Mouse (Mus musculus): ENCODE results near the gene Idh1.
"Not testable (repeated sequence)": the region's sequence is repeated elsewhere in the genome, so short reads cannot be mapped to it uniquely, and the experiment has no call there.

The Idh1 gene

DNA sequence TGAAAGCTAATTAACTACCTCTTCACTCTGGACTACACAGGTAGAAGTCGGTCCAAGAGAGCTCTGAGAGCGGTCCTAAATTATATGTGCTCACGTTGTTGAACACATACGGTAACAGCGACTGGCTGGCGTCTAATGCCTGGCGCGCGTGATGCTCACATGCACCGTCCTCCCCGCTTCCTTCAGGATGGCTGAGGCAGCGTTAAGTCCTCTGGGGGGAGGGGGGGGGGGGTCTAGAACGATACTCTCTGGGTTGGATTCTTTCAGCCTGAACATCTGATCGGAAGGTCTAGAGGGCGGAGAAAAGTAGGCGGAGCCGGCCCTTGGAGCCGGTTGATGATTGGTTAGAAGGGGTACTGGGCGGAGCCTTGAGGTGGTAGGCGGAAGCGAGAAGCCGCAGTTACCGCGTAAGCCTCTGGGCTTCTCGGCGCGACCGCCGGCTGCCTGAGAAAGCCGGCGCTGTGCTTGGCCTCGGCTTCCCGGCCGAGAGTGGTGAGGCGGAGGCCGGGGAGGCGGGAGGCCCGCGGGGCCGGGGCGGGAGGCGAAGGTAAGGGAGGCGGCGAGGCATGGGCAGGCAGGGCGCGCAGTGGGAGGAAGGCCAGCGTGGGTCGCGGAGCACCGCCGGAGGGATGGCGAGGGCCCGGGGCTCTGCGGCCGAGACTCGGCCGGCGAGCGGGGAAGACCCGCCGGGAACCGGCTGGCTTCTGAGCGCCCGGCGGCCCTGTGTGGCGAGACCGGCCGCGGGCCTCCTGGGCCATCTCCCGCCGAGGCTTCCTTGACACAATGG, at the start of gene Idh1, which contains the start of gene Pikfyve:
TSS of gene Idh1 (minus strand) at position 214 of the 787 bp plus-strand sequence.
TSS of gene Pikfyve (plus strand) at position 397 of the 787 bp plus-strand sequence.
- peak; percentile 99 for DNase-seq (ENCODE audit: low read depth, low spot score)

GRCm38 (mm10) chr1:65230566-65230965, 44.3 kb upstream of the Idh1 start:
- DNase-seq (ENCODE audit: low read depth, low spot score), result no peak

DNA sequence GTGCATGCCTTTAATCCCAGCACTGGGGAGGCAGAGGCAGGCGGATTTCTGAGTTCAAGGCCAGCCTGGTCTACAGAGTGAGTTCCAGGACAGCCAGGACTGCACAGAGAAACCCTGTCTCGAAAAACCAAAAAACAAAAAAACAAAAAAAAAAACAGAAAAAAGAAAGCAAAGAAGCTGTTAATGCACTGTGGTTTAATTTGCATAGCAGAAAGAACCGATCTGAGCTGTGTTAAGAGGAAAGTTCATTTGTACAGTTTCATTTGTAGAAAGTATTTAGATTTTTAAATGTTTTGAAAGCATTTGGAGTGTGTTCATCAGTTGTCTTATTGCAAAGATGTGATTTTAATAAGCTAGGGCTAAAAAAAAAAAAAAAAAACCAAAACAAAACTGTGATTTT, 43.5 kb upstream of the Idh1 start:
- DNase-seq (ENCODE audit: low read depth, low spot score), result not testable (repeated sequence)

DNA sequence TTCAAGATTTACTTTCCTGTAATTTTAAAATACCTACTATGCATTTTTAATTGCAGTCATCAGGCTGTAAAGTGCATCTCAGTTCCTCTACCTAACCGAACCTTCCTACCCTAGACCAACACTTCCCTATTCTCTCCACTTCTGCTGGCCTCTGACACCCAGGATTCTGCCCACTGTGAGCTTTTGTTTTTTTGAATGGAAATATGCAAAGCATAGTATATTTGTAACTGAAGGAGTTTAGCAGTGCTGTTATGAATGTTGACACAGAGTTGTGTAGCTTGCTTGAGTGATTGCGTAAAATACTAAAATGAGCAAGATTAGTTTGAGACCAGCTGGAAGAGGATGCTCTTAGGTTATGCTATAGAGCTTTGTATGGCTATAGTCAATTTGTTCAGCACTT, 41.4 kb upstream of the Idh1 start:
- DNase-seq (ENCODE audit: low read depth, low spot score), result no peak

DNA sequence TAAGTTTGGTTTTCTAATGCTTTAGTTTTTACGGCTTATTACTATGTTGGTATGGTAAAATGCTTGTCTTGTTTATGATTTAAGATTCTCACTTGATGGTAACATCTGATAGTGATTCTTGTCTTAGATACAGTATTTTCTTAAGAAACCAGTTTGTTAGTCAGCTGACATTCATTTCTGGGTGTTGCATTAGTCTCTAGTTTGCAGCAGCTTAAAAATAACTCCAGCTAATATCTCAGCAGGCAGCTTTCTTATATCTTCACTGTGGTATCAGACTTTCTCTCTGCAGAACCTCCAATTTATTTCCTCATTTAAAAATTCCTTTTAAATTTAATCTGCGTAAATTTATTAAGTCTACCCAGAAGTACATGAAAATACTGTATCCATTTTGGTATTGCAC, 37.4 kb upstream of the Idh1 start:
- DNase-seq (ENCODE audit: low read depth, low spot score), result no peak

GRCm38 (mm10) chr1:65217972-65218371, 31.7 kb upstream of the Idh1 start:
- no peak for DNase-seq (ENCODE audit: low read depth, low spot score)

DNA sequence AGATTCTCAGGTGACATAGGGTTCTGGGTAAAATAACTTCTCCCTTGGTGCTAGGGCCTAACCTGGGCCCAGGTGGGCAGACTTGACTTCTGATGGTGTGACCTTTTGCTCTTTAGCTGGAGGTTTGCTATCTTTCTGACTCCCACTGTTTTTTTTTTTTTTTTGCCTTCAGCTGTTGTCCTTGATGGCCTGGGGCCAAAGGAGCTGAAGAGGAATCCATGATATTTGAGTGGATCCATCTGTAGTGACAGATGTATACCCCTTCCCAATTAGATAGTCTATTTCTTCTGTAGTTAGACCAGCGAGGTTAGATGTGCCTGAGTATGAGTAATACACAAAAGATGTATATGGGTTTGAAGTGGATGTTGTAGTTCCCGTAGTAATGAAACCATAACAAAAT, 31.3 kb upstream of the Idh1 start:
- no peak for DNase-seq (ENCODE audit: low read depth, low spot score)

DNA sequence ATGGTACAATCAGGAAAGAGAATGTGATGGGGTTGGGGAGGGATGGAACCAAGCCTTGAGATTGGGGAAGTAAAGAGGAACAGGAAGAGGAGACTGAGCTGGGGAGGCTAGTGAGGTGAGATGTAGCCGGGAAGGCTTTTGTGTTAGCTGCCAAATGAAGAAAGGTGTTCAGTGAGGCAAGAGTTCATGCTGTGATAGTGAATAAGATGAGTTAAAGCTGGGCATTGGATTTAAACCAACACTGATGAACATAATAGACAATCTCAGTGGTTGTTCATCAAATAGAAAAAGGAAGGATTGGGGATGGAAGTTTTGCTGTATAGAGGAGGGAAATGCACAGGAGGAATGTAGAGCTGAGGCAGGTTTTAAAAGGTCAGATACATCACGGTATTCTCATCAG, 26.9 kb upstream of the Idh1 start:
- no peak for DNase-seq (ENCODE audit: low read depth, low spot score)

DNA sequence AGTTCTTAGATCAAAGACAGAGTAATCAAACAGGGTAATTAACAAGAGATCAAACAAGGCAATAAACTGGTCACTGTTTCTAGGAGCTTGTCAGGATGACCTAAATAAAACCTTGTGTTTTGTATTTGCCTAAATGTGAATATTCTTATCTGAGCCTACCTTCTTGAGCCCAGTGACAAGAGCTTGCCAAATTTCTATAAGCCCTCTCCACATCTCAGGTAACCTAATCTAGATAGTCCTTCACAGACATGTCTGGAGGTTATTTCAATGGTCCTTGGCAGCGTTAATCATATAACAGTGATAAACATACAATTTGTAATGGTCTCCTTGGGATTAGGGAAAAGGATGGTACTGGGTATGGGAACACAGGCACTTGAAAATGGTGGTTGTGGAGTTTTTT, 18.0 kb upstream of the Idh1 start:
- no peak for DNase-seq (ENCODE audit: low read depth, low spot score)

DNA sequence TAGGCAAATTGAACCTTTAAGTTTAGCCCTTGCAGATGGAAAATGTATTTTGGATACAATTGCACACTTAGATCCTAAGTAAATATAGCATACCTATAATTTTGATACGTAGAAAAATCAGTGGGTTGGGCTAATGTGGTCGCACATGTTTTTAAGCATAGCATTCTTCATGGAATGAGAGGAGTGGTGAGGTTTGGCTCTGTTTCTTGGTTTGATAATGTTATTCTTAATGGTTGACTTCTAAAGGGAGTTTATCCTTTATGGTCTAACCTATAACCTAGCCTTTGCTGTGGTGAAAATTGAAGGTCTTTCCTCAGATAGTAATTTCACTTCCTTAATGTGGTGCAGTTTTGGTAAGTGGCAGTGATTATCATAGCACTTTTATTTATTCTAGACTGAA, 12.6 kb upstream of the Idh1 start:
- DNase-seq (ENCODE audit: low read depth, low spot score), result no peak

- no peak for DNase-seq (ENCODE audit: low read depth, low spot score)
These were observed 12.1 kb upstream of the Idh1 start for GRCm38 (mm10) chr1:65198425-65198824.

GRCm38 (mm10) chr1:65193226-65193625, 6.9 kb upstream of the Idh1 start:
- no peak for DNase-seq (ENCODE audit: low read depth, low spot score)

GRCm38 (mm10) chr1:65190172-65190571, 3.9 kb upstream of the Idh1 start:
- no peak for DNase-seq (ENCODE audit: low read depth, low spot score)

- no peak for DNase-seq (ENCODE audit: low read depth, low spot score)
These were observed 752 bp upstream of the Idh1 start for GRCm38 (mm10) chr1:65187074-65187430.

GRCm38 (mm10) chr1:65185524-65186205, 635 bp downstream of the Idh1 start:
- no peak for DNase-seq (ENCODE audit: low read depth, low spot score)

DNA sequence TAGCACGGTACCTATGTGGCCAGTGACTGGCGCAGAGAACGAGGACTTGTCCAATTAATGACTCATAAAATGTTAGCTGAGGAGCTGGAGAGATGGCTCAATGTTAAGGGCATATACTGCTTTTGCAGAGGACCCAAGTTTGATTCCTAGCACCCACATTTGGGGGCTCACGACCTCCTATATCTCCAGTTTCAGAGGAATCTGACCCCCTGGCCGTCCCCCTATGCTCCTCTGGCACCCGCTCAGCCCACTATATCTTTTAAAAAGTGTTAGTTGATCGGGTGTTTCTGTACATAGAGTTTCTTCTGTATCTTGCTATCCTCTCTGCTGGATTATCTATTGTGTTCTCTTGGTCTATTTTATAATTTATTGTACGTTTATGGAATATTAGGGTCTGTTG, 1.3 kb downstream of the Idh1 start:
- DNase-seq (ENCODE audit: low read depth, low spot score), result no peak

- no peak for DNase-seq (ENCODE audit: low read depth, low spot score)
These were observed 2.3 kb downstream of the Idh1 start for GRCm38 (mm10) chr1:65183994-65184393.

- no peak for DNase-seq (ENCODE audit: low read depth, low spot score)
These were observed 4.8 kb downstream of the Idh1 start for GRCm38 (mm10) chr1:65181459-65181858.

DNA sequence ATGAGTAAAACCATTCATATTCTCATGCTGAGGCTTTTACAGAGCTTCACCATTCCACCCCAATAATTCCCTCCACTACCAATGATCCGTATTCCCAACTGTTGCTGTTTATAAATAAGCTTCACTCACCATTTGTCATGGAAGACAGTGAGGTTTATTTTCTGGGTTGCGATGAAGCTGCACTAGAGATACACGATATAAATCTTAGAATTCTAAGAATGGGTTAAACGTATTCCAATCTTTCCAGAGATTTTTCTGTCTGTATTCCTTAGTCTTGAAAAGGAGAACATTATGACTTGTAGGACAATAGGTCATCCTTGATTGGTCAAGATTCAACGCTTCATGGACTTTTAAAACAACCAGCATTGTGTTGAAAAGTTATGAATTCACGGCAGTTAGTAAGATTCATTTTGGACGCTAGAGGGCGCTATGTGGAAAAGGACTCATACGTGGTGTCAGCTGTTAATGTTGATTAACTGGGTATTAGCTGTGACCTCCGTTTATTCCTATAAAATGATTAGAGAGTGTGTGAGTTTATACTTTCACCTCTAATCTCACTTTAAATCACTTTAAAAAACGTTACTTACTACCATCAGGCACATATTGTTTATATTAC, 6.6 kb downstream of the Idh1 start:
- DNase-seq (ENCODE audit: low read depth, low spot score), result peak; percentile 74

DNA sequence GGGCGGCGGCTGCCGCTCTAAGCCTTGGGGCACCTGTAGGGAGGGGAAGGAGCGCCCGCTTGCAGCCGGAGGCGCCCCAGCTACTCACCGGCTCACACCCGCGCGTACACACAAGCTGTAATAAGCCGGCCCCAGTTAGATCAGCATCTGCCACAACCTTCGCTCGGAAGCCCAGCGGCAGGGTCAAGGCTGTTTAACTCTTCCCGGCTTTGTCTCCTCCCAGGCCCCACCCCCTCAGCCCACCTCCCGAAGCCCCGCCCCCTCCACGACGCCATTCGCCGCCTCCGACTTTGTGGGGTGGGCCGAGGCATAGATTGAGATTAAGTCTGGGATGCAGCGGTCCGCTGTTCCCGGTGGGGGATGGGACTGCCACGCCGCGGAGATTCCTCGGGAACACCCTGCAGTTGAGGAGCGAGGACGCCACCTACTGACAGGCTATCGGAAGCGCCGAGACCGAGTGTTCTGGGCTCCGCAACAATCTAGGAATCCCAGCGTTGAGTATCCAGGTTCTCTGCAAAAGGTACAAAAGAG, 7.3 kb downstream of the Idh1 start:
- peak; percentile 92 for DNase-seq (ENCODE audit: low read depth, low spot score)

DNA sequence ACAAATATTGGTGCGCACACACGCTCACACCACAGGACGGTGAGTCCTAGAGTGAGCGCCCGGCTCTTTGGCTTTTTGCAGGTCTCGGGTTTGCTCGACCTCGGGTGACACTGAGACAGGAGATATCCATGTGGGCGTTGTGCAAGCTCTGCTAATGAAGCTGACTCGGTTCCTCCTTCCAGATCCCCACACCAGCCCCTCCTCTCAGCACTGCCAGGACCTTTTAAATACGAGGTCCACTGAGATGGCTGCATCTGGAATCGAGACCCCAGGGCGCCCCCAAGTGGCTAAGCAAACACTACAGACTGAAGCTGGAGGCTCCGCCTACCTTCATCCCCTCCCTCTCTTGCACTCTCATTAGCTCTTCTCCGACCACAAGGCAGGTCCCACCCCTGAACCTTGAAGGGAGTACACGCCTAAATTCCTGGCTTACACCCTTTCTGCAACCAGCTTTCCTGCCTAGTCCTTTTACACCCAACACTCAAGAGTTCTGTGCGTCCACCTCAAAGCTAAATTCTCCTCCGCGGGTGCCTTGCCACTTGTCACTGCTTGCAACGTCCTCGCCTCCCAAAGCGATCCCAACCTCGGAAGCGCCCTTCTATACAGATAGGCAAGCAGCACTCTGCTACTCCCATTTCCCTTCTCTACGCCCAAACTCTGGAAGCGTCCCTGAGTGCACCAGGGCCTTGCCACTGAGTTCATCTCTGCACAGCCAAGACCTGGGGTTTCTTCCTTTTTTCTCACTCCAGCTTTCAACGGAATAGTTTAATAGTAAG, 8.0 kb downstream of the Idh1 start:
- peak; percentile 68 for DNase-seq (ENCODE audit: low read depth, low spot score)

DNA sequence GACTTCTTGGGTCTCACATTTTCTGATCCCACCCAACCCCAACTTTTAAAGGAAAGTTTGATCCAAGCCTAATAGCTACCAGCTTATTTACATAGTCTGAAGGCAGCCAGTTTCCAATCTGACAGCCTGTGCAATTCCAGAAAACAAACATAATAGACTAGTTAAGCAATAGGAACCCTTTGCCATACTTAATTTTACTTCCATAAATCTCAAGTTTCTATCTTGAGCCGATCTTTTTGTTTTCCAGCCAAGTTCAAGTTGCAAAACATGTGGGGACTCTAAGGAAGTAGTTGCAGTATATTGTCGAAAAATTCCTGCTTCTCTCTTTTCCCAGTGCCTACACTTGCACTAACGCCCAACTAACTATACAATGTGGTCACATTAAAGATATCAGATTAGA, 8.8 kb downstream of the Idh1 start:
- no peak for DNase-seq (ENCODE audit: low read depth, low spot score)
